Mouse (Mus musculus): Measurements from ENCODE around the gene Hdac6.

The Hdac6 gene

DNA sequence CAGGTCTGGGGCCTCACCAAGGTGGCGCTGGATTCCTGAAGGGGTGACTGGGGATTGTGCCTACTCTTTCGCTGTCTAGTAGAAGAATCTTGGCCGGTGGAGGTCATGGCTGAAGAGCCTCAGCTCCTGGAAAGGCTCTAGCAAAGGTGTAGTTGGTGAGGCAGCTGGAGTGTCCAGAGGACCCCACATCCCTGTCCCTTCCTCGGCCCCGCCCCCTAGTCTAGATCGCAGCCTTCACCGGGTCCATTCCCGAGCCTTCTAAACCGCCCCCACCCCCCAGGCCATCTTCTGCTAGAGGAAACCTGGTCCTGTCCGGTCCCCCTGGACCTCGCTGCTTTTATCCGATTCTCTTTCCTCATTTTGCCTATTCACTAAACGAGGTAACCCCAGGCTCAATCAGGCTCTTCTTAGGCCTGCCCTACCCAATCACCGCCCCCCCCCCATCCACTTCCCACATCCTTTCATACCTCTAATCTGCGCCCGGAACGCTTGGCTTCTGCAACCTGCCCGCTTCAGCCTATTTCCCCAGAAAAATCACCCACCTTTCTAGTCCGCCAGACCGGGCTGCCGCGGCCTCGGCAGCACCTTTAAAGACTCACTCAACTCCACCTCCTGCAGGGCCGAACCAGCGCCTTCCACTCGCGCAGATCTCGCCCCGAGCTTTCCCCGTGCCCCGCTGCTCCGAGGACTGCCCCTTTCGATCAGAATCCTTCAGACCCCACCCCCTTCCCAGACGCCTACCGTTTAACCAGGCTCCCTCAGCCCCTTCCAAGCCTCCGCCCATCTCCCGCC is at the start of gene Hdac6:
Gene Hdac6 (minus strand): TSS at position 782 of the 792 bp plus-strand sequence.
- DNase-seq (ENCODE audit: low spot score in 2 of 2): no peak

DNA sequence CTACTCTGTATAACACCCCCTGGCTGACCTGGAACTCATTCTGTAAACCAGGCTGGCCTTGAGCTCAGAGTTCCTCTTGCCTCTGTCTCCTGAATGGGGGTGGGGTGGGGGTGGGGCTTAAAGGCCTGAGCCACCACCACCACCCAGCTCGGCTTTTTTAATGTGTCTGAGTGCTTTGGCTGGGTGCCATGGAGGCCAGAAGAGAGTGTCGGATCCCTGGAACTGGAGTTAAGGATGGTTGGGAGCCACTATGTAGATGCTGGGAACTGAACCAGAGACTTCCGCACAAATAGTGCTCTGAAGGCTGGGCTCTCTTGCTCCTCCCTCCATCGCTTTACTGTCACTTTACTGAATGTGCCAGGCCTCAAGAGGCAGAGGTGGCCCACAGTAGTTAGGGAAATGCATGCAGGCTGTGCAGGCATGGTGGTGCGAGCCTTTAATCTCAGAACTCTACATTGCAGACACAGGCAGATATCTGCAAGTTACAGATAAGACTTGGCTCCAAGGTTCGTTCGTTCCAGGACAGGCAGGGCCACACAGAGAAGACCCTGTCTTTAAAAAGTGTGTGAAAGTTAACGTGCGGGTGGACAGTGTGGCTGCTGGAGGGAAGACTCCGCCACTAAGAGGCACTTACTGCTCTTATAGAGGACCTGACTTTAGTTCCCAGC is 45.5 kb upstream of the Hdac6 start:
- DNase-seq (ENCODE audit: low spot score in 2 of 2): no peak

DNA sequence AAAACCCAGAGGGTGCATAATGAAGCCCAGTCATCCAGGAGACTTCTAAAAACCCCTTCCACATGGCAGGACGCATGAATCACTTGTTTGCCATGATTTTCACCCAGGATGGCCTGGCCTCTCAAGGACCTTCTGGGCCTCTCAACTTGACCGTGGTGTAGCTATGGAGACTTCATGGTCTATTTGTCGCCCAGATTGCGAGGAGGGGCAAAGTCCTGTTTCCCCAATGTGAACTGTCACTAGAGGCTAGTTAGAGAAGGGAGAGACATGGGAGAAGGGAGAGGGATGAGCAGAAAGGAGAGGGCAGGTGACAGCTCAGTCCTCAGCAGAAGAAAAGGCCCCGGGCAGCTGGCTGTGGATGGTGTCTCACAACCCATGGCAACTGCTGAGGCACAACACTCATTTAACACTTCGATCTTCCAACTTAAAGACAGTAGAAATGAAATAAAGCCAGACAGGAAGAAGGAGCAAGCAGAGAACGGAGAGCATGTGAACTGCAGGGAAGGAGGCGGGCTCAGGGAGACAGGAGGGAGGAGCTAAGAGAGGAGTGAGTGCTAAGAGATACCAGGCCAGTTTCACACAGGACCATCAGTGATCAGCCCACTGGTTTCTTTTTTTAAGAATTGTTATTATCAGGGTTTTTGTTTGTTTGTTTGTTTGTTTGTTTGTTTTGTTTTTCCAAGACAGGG is 44.8 kb upstream of the Hdac6 start:
- no peak for DNase-seq (ENCODE audit: low spot score in 2 of 2)

DNA sequence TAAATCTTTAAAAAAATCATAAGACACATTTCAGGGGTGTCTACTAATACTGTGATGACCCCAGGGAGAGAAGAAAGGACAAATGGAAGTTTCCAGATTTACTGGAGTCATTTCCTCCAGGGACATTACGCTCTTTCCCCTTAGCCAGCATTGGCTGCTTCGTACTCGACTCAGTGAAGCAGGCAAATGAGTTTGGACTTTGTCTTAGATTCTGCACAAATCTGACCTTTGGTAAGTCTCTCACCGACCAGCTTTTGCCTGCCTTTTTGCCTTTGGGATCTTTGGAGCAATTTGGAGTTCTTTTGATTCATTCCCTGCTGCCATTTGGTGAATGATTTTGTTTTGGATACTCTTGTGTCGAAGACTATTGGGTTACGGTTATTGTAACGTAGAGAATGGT is 33.7 kb upstream of the Hdac6 start:
- DNase-seq (ENCODE audit: low spot score in 2 of 2): no peak

DNA sequence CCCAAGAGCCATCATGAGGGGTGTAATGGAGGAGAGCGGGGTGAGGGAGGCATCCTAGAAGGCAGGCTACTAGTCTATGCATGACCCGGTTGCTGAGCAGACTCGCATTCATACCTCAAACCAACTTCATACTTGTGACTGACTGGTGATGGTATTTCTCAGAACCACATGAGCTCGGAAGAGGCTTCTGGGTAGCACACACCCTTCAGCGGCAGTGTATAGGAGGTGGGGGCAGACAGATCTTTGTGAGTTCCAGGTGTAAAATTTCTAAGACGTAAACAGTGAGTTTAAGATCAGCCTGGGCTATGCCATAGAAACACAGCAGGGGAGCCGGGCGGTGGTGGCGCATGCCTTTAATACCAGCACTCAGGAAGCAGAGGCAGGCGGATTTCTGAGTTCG is 30.2 kb upstream of the Hdac6 start, which contains the start of gene Gata1:
Gene Gata1 (minus strand): TSS at position 180 of the 400 bp plus-strand sequence.
- no peak for DNase-seq (ENCODE audit: low spot score in 2 of 2)

DNA sequence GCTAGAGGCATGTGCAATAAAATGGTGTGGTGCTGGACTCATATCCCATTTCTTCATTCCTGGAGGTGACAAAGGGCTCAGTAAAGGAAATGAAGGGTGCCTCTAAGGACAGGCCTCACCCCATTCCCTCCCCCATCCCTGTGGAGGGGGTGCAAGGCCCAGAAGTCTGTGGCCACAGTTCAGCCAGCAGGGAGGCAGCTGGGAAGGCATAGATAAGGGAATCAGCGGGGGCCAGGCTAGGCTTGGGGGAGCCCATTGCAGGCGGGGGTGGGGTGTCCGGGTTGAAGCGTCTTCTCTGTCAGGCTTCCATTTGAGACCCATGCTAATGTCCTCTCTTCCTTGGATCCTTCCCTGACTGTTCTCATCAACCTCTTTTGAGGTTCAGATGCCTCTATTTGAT is 23.6 kb upstream of the Hdac6 start:
- DNase-seq (ENCODE audit: low spot score in 2 of 2): no peak

DNA sequence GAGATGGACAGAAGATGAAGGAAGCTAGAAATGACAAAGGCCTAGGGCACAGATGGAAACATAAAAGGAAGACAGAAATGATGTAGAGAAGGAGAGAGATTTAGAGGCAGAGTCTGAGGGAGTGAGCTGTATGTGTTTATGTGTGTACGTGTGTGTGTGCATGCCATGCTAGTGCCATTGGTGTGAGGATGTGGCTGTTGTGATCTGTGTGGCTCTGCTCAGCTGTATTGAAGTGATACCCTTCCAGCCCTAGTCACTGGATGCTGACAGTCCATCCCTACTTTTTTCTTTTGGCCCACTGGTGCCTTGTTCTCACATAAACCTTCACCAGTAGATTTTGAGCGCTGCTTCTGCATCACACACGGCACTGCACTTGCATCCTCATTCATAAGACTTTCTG is 21.2 kb upstream of the Hdac6 start:
- DNase-seq (ENCODE audit: low spot score in 2 of 2): no peak

DNA sequence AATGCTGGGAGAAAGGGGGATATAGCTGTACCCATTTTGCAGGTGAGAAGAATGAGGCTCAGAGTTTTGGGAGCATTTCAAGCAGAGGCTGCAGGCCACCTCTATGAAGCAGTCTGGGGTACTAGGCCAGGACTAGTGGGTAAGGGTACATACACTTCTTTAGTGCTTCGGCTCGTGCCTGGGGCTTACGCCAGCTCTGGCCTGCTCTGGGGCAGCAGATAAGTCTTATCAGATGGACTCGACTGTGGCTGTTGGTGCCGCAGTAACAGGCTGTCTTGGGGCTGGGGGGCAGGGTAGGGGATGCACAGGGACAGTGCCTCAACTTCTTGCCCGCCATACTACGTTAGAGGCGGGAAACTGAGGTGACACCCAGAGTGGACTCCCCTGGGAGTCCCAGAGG is 20.5 kb upstream of the Hdac6 start:
- DNase-seq (ENCODE audit: low spot score in 2 of 2): no peak

DNA sequence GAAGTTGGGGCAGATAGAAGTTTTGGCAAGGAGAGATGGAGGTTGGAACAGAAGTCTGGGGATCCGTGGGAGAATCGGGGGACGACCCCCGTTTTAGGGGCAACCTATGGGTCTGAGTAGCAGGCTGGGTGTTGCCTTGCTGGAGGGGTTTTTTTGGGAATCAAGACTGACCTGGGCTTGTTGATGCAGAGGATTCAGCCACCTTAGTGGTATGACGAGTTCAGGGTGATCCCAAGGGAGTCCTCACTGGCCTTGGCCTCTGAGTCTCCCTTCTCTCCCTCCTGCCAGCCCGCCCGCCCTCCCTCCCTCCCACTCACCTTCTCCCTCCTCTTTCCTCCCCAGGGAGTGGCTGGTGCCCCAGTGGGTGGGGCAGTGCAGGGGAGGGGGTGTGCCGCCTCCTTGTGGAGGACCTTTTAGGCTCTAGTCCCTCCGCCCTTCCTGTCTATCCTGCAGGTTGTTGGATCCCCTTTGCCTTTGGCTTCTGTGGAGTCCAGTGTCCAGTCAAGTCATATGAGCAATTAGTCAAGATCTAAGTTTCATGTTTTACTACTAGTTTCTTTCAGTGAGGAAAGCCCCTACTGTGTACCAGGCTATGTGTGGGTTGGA is 20.0 kb upstream of the Hdac6 start:
- DNase-seq (ENCODE audit: low spot score in 2 of 2): no peak

DNA sequence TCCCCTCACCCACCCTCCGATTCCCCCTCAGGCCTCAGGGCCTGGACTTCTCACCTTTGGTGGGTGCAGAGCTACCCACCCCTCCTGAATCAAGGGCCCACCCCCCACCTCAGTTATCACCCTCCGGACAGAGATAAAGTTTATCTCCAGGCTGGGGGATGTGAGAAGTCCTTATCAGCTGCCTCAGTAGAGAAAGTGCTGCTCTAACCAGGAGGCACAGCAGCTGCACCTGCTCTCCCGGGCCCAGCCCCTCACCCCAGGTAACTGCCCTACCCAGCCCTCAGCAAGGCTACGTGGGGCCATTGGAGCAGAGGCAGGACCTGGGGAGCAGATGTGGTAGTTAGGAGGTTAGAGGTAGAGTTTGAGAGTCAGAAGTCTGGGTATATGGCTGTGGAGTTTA is 18.5 kb upstream of the Hdac6 start:
- no peak for DNase-seq (ENCODE audit: low spot score in 2 of 2)

DNA sequence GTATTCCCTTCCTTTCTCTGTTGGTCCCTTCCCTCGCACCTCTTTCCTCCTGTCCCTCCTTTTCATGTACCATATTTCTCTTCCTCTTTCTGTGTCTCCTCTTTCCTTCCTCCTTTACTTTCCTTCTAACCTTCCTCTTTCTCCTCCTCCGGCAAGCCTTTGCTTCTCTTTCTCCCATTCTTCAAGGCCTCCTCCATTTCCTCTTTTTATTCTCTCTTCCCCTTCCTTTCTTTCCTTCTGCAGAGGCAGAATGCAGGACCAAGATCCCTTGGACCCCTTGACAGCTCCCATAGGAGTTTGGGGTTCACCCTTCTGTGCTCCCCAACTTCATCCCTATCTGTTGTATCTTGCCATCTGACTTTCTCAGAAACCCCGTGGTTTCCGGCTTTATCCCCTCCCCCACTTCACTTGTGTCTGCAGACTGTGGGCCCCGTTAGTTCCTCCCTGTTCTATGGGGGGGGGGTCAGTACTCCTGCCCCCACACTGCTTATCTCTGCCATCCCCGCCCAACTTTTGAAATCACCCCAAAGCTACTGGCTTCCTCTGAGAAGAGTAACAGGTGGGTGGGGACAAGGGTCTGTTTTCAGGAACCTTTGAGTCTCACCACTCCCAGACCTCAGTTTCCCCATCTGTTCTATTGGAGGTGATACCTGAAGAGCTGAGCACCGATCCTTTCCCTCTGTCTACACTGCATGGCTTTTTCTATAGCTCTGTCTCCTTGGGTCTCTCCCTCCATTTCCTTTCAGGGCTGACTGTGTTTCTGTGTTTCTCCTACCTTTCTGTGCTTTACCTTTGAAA is 16.3 kb upstream of the Hdac6 start:
- DNase-seq (ENCODE audit: low spot score in 2 of 2): no peak

DNA sequence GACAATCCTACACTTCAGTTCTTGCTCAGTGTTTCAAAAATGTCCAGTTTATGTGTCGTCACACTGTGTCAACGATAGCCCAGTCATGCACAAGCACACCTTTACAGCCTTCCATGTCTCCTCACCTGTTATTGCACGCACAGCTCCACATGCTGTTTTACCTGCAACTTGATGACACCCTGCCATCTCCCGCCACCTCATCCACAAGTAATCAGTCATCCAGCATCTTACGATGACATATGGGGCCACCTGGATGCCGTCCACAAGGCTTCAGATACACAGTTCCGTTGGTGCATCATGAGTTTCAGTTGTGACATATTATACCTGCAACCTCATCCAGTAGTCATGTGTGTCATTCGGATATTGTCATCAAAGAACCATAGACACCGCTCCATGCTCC is 11.2 kb upstream of the Hdac6 start:
- no peak for DNase-seq (ENCODE audit: low spot score in 2 of 2)

DNA sequence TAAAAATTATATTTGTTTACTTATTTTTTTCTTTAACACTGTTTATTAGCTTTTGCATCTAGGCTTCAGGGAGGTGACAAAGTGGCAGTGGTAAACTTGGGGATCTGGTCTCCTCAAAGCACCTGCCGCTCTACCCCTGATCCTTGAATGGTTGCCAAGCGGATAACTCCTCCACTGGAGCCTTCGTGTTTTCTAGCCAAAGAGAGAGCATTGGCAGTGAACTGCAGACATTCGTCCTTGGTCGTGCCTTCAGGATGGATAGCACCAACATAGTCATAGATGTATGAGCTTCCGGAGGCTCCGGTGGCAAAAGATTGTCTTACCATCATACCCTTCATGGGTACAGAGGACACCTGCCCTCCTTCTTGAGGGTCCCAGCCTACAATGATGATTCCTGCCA is 2.4 kb upstream of the Hdac6 start:
- DNase-seq (ENCODE audit: low spot score in 2 of 2): no peak

DNA sequence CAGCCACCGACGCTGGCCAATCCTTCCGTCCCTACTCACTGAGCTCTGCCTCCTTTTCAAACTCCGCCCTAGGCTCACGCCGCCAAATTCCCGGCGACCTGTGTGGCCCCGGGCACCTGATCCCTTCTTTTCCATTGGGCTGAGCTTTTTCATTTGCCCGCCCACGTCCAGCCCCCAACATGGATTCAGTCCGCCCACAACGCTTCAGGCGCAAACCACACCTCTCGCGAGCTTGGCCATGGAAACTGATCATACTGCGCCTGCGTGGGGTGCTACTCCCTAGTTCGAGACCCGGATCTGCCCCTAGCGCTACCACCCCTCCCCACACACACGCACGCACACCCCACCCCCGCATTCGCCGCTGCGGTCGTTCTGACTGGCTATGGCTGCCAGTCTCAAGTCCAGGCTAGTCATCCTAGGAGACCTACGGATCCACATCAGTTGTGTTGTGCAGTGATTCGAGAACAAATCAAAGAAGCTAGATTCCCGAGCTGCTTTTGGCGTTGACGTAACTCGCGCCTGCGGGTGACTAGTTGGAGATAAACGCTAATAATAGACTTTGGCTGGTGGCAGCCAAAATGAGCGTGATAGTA is 307 bp upstream of the Hdac6 start:
- DNase-seq (ENCODE audit: low spot score in 2 of 2): peak; percentile 92 to 93

DNA sequence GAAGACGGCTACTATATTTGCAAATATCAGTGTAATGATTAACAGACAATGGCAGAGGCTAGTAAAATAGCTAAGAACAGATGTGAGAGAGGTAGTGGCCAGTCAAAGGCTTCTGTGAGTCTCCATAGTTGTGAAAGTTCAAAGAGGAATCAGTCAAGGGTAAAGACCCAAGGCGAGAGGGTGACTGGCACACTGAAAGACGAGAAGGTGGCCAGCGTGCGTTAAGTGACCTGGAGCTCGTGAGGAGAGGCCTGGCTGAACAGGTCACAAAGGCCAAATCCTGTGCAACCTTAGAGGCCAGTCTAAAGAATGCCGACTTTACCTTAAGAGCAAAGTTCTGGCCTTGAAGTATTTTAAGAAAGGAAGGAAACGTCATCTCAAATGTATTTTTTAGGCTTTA is 2.1 kb downstream of the Hdac6 start:
- no peak for DNase-seq (ENCODE audit: low spot score in 2 of 2)

DNA sequence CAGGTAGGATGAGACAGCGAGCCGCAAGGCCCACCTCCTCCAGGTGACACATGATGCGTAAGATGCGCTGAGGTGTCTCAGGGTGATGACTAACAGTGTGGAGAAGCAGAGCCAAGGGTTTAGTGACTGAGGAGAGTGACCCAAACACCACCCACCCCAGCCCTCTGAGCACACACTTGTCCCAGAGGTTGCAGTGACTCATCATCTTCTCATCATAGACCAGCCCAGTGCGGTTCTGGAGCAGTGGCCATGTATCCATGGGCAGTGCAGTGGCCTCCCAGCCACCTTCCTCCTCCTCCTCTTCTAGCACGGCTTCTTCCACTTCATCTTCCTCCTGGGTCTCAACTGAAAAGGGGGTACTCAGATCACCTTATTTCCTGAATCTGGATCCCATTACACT is 10.0 kb downstream of the Hdac6 start:
- DNase-seq (ENCODE audit: low spot score in 2 of 2): no peak

DNA sequence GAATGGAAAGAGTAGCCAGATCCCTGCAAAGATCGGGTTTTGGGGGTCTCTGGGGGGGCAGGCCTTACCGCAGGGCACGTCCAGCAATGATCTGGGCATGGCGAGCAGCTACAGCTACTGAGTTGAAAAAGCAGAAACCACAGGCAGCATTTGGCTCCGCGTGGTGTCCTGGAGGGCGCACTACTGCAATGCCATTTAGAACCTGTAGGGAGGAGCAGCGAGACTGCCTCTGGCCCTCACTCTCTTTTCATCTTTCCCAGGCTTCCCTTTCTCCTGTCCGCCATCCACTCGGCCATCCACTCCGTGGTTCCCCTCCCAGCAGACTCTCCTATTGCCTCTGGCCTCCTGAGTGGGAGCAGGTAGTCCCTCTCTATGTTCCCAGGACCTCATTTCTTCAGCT is 10.8 kb downstream of the Hdac6 start:
- DNase-seq (ENCODE audit: low spot score in 2 of 2): no peak

DNA sequence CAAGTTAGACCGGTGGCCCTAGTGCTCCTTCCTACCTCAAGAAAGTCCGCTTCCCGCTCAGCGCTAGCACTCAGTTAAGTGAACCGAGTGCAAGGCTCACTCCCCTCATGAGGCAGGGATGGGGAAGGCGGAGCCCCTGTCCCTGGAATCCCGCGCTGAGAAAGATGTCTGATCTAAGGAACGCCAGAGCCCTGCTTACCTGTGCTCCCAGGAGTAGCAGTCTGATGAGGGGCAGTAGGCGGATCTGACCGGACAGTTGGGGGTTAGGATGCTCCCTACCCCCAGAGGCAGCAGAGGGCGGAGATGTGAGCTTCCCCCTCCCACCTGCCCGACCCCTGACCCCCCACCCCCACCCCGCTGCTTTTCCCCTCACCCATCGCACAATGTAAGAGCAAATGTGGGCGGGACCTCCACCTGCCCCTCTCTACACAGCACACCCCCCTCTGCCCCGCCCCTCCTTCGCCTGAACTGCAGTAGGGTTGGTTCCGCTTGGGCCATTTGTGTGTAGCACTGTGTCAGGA is 19.4 kb downstream of the Hdac6 start, which contains the start of gene Eras:
Gene Eras (minus strand): TSS at position 338 of the 521 bp plus-strand sequence.
- DNase-seq (ENCODE audit: low spot score in 2 of 2): no peak

DNA sequence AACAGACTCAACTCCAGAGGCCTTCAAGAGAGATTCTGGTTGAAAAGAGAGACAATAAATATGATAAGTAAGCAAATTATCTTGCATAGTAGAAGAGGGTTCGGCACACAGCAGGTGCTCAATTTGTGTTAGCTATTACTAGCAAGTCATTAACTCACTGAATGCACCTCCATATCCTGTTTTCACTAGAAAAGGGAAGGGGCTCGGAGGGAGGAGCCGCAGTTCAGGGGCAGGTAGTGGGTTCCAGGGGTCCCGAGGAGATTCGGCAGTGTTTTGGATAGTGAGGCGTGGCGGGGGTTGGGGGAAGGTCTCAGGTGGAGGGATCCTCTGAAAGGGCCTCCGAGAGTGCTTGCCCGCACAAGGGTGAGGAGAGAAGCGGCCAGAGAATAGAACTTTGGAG is 20.6 kb downstream of the Hdac6 start:
- no peak for DNase-seq (ENCODE audit: low spot score in 2 of 2)

DNA sequence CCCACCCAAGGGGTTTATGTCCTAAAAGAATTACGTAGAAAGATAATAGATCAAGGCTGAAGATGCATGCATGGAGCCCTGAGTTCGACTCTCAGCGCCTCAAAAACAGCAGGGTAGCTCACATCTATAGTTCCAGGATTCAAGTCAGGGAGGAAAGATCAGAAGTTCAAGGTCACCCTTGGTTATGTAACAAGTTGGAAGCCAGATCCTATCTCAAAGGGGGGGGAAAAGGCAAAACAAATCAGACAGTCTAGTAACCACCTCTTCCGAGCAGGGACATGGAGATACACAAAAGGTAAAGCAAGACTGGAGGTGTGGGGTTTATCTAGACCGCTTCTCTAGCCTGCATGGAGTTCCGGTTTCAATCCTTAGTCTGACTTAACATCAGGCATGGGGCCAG is 21.4 kb downstream of the Hdac6 start:
- DNase-seq (ENCODE audit: low spot score in 2 of 2): no peak

DNA sequence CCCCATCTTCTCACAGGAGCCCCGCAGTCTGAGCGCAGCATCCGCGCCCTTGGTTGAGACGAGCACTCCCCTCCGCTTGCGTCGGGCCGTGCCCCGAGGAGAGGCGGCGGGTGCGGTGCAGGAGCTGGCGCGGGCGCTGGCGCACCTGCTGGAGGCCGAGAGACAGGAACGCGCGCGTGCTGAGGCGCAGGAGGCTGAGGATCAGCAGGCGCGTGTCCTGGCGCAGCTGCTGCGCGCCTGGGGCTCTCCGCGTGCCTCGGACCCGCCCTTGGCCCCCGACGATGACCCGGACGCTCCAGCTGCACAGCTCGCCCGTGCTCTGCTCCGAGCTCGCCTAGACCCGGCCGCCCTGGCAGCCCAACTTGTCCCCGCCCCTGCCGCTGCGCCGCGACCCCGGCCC is 25.7 kb downstream of the Hdac6 start:
- DNase-seq (ENCODE audit: low spot score in 2 of 2): no peak
